Mouse (Mus musculus): ENCODE measurements around the gene Gdpgp1.

- TF ChIP-seq NANOG (IDR thresholded peaks at IDR 0.05; ENCODE audit: borderline replicate concordance, low read length), result no peak
- no peak for TF ChIP-seq CTCF (conservative IDR thresholded peaks at IDR 0.05; ENCODE audit: low read length)
Measured at GRCm38 (mm10) chr7:80207314-80207731, 25.3 kb upstream of the Gdpgp1 start.

All from E14TG2a.4 (cell line).